Mouse (Mus musculus): ENCODE results near the gene Amigo2. TPM values are rescaled to one million over a fixed set of nuclear protein-coding genes. Genes with fewer than 3 reads are reported as not detected.

Amigo2 gene
- polyA plus RNA-seq, 1 experiment from 2014 or later = 4.7 TPM

GRCm38 (mm10) chr15:97254375-97254774 is 7.3 kb upstream of the Amigo2 start:
- H3K4me2 ChIP-seq (ENCODE audit: low read length) = no peak overlapping the region
- no peaks in the 10 kb centered on the region for H3K9me3 ChIP-seq (ENCODE audit: control insufficient read depth, low read length)
- H3K27me3 ChIP-seq (ENCODE audit: control insufficient read depth, insufficient read depth, low read length) = no peaks in the 10 kb centered on the region
- no peaks in the 10 kb centered on the region for H3K36me3 ChIP-seq (ENCODE audit: control insufficient read depth, insufficient read depth, low read length)
- no peaks in the 10 kb centered on the region for H3K4me1 ChIP-seq (ENCODE audit: control insufficient read depth in 2 of 2, insufficient read depth in 2 of 2, low read length in 2 of 2)
- H3K27ac ChIP-seq (replicated peaks in 1 of 2; ENCODE audit: control insufficient read depth in 1 of 2, insufficient read depth in 1 of 2, low read depth in 2 of 2, low read length in 2 of 2) = no peak overlapping the region
- no peak for ATAC-seq (ENCODE audit: insufficient number of reproducible peaks, insufficient read depth, low FRiP score, low read depth)
- H3K9ac ChIP-seq (ENCODE audit: low read length) = no peak overlapping the region
- WGBS = 92% methylated on average over 4 of the region's 4 CpGs
- no peak overlapping the region for H3K4me3 ChIP-seq (ENCODE audit: control insufficient read depth in 1 of 2, insufficient read depth in 1 of 2, low read depth in 1 of 2, low read length in 2 of 2)

GRCm38 (mm10) chr15:97252493-97253034 is 5.5 kb upstream of the Amigo2 start:
- no peak overlapping the region for H3K4me2 ChIP-seq (ENCODE audit: low read length)
- H3K27me3 ChIP-seq (ENCODE audit: control insufficient read depth, insufficient read depth, low read length) = no peaks in the 10 kb centered on the region
- no peaks in the 10 kb centered on the region for H3K36me3 ChIP-seq (ENCODE audit: control insufficient read depth, insufficient read depth, low read length)
- H3K4me1 ChIP-seq (ENCODE audit: control insufficient read depth in 2 of 2, insufficient read depth in 2 of 2, low read length in 2 of 2) = peaks cover 0 to 6% of the 10 kb centered on the region in 2 experiments; a peak in 1 of 4 replicates
- no peaks in the 10 kb centered on the region for H3K9me3 ChIP-seq (ENCODE audit: control insufficient read depth, low read length)
- WGBS = 81% methylated on average over 8 of the region's 8 CpGs
- no peak overlapping the region for H3K9ac ChIP-seq (ENCODE audit: low read length)
- H3K27ac ChIP-seq (replicated peaks in 1 of 2; ENCODE audit: control insufficient read depth in 1 of 2, insufficient read depth in 1 of 2, low read depth in 2 of 2, low read length in 2 of 2) = no peak overlapping the region
- H3K4me3 ChIP-seq (ENCODE audit: control insufficient read depth in 1 of 2, insufficient read depth in 1 of 2, low read depth in 1 of 2, low read length in 2 of 2) = no peak overlapping the region
- no peak for ATAC-seq (ENCODE audit: insufficient number of reproducible peaks, insufficient read depth, low FRiP score, low read depth)

- no peak overlapping the region for H3K4me3 ChIP-seq (ENCODE audit: control insufficient read depth in 1 of 2, insufficient read depth in 1 of 2, low read depth in 1 of 2, low read length in 2 of 2)
- no peak for ATAC-seq (ENCODE audit: insufficient number of reproducible peaks, insufficient read depth, low FRiP score, low read depth)
- no peaks in the 10 kb centered on the region for H3K9me3 ChIP-seq (ENCODE audit: control insufficient read depth, low read length)
- H3K27me3 ChIP-seq (ENCODE audit: control insufficient read depth, insufficient read depth, low read length) = peaks cover 19% of the 10 kb centered on the region
- no peak overlapping the region for H3K9ac ChIP-seq (ENCODE audit: low read length)
- WGBS = 91% methylated on average over 10 of the region's 10 CpGs
- peaks cover 0 to 9% of the 10 kb centered on the region in 2 experiments; a peak in 1 of 4 replicates for H3K4me1 ChIP-seq (ENCODE audit: control insufficient read depth in 2 of 2, insufficient read depth in 2 of 2, low read length in 2 of 2)
- H3K4me2 ChIP-seq (ENCODE audit: low read length) = no peak overlapping the region
- H3K36me3 ChIP-seq (ENCODE audit: control insufficient read depth, insufficient read depth, low read length) = no peaks in the 10 kb centered on the region
- H3K27ac ChIP-seq (replicated peaks in 1 of 2; ENCODE audit: control insufficient read depth in 1 of 2, insufficient read depth in 1 of 2, low read depth in 2 of 2, low read length in 2 of 2) = no peak overlapping the region
These were observed 2.2 kb upstream of the Amigo2 start for GRCm38 (mm10) chr15:97249322-97249721.

GRCm38 (mm10) chr15:97248296-97248695 is 1.2 kb upstream of the Amigo2 start:
- peak overlapping the region; percentile 85 for H3K9ac ChIP-seq (ENCODE audit: low read length)
- peaks cover 25% of the 10 kb centered on the region for H3K27me3 ChIP-seq (ENCODE audit: control insufficient read depth, insufficient read depth, low read length)
- H3K4me2 ChIP-seq (ENCODE audit: low read length) = peak overlapping the region; percentile 95
- 29% methylated on average over 8 of the region's 8 CpGs for WGBS
- H3K36me3 ChIP-seq (ENCODE audit: control insufficient read depth, insufficient read depth, low read length) = no peaks in the 10 kb centered on the region
- H3K4me1 ChIP-seq (ENCODE audit: control insufficient read depth in 2 of 2, insufficient read depth in 2 of 2, low read length in 2 of 2) = peaks cover 0 to 9% of the 10 kb centered on the region in 2 experiments; a peak in 1 of 4 replicates
- peak overlapping the region; percentile 74 to 89 for H3K4me3 ChIP-seq (ENCODE audit: control insufficient read depth in 1 of 2, insufficient read depth in 1 of 2, low read depth in 1 of 2, low read length in 2 of 2)
- ATAC-seq (ENCODE audit: insufficient number of reproducible peaks, insufficient read depth, low FRiP score, low read depth) = no peak
- H3K9me3 ChIP-seq (ENCODE audit: control insufficient read depth, low read length) = no peaks in the 10 kb centered on the region
- no peak overlapping the region; a peak in 1 of 4 replicates for H3K27ac ChIP-seq (replicated peaks in 1 of 2; ENCODE audit: control insufficient read depth in 1 of 2, insufficient read depth in 1 of 2, low read depth in 2 of 2, low read length in 2 of 2)

GRCm38 (mm10) chr15:97247791-97248161 is 689 bp upstream of the Amigo2 start:
- Histone ChIP-seq H3K4me2 (ENCODE audit: low read length) (peak overlapping the region; percentile 95), H3K27me3 (ENCODE audit: control insufficient read depth, insufficient read depth, low read length) (peaks cover 26% of the 10 kb centered on the region), H3K4me3 (ENCODE audit: control insufficient read depth in 1 of 2, insufficient read depth in 1 of 2, low read depth in 1 of 2, low read length in 2 of 2) (peak overlapping the region; percentile 74 to 89), H3K9me3 (ENCODE audit: control insufficient read depth, low read length) (no peaks in the 10 kb centered on the region), H3K9ac (ENCODE audit: low read length) (peak overlapping the region; percentile 85), H3K36me3 (ENCODE audit: control insufficient read depth, insufficient read depth, low read length) (no peaks in the 10 kb centered on the region), H3K4me1 (ENCODE audit: control insufficient read depth in 2 of 2, insufficient read depth in 2 of 2, low read length in 2 of 2) (peaks cover 0 to 9% of the 10 kb centered on the region in 2 experiments; a peak in 1 of 4 replicates), H3K27ac (replicated peaks in 1 of 2; ENCODE audit: control insufficient read depth in 1 of 2, insufficient read depth in 1 of 2, low read depth in 2 of 2, low read length in 2 of 2) (peak overlapping the region in 1 of 2 experiments; percentile 72; a peak in 3 of 4 replicates)
- no peak for ATAC-seq (ENCODE audit: insufficient number of reproducible peaks, insufficient read depth, low FRiP score, low read depth)
- WGBS = 4% methylated on average over 14 of the region's 14 CpGs

GRCm38 (mm10) chr15:97246256-97246655 is 831 bp downstream of the Amigo2 start:
- no peaks in the 10 kb centered on the region for H3K9me3 ChIP-seq (ENCODE audit: control insufficient read depth, low read length)
- peak overlapping the region; percentile 85 for H3K9ac ChIP-seq (ENCODE audit: low read length)
- H3K36me3 ChIP-seq (ENCODE audit: control insufficient read depth, insufficient read depth, low read length) = no peaks in the 10 kb centered on the region
- H3K4me2 ChIP-seq (ENCODE audit: low read length) = peak overlapping the region; percentile 95
- peak overlapping the region; percentile 14 to 89; a peak in 3 of 4 replicates for H3K4me3 ChIP-seq (ENCODE audit: control insufficient read depth in 1 of 2, insufficient read depth in 1 of 2, low read depth in 1 of 2, low read length in 2 of 2)
- peaks cover 0 to 9% of the 10 kb centered on the region in 2 experiments; a peak in 1 of 4 replicates for H3K4me1 ChIP-seq (ENCODE audit: control insufficient read depth in 2 of 2, insufficient read depth in 2 of 2, low read length in 2 of 2)
- no peak for ATAC-seq (ENCODE audit: insufficient number of reproducible peaks, insufficient read depth, low FRiP score, low read depth)
- H3K27me3 ChIP-seq (ENCODE audit: control insufficient read depth, insufficient read depth, low read length) = peaks cover 26% of the 10 kb centered on the region
- H3K27ac ChIP-seq (replicated peaks in 1 of 2; ENCODE audit: control insufficient read depth in 1 of 2, insufficient read depth in 1 of 2, low read depth in 2 of 2, low read length in 2 of 2) = no peak overlapping the region
- 21% methylated on average over 14 of the region's 14 CpGs for WGBS

GRCm38 (mm10) chr15:97245392-97245791 is 1.7 kb downstream of the Amigo2 start:
- Histone ChIP-seq H3K9ac (ENCODE audit: low read length) (no peak overlapping the region), H3K4me3 (ENCODE audit: control insufficient read depth in 1 of 2, insufficient read depth in 1 of 2, low read depth in 1 of 2, low read length in 2 of 2) (no peak overlapping the region), H3K36me3 (ENCODE audit: control insufficient read depth, insufficient read depth, low read length) (no peaks in the 10 kb centered on the region), H3K4me2 (ENCODE audit: low read length) (peak overlapping the region; percentile 95), H3K27ac (replicated peaks in 1 of 2; ENCODE audit: control insufficient read depth in 1 of 2, insufficient read depth in 1 of 2, low read depth in 2 of 2, low read length in 2 of 2) (no peak overlapping the region), H3K27me3 (ENCODE audit: control insufficient read depth, insufficient read depth, low read length) (peaks cover 26% of the 10 kb centered on the region), H3K4me1 (ENCODE audit: control insufficient read depth in 2 of 2, insufficient read depth in 2 of 2, low read length in 2 of 2) (peaks cover 0 to 9% of the 10 kb centered on the region in 2 experiments; a peak in 1 of 4 replicates), H3K9me3 (ENCODE audit: control insufficient read depth, low read length) (no peaks in the 10 kb centered on the region)
- 56% methylated on average over 18 of the region's 18 CpGs for WGBS
- ATAC-seq (ENCODE audit: insufficient number of reproducible peaks, insufficient read depth, low FRiP score, low read depth) = no peak

GRCm38 (mm10) chr15:97236943-97237342 is 10.1 kb downstream of the Amigo2 start:
- H3K27me3 ChIP-seq (ENCODE audit: control insufficient read depth, insufficient read depth, low read length) = no peaks in the 10 kb centered on the region; the same call in 1 of the 2 replicates
- ATAC-seq (ENCODE audit: insufficient number of reproducible peaks, insufficient read depth, low FRiP score, low read depth) = no peak
- no peaks in the 10 kb centered on the region for H3K36me3 ChIP-seq (ENCODE audit: control insufficient read depth, insufficient read depth, low read length)
- H3K27ac ChIP-seq (replicated peaks in 1 of 2; ENCODE audit: control insufficient read depth in 1 of 2, insufficient read depth in 1 of 2, low read depth in 2 of 2, low read length in 2 of 2) = no peak overlapping the region
- H3K4me3 ChIP-seq (ENCODE audit: control insufficient read depth in 1 of 2, insufficient read depth in 1 of 2, low read depth in 1 of 2, low read length in 2 of 2) = no peak overlapping the region
- H3K4me1 ChIP-seq (ENCODE audit: control insufficient read depth in 2 of 2, insufficient read depth in 2 of 2, low read length in 2 of 2) = no peaks in the 10 kb centered on the region
- no peak overlapping the region for H3K9ac ChIP-seq (ENCODE audit: low read length)
- WGBS = 38% methylated on average over 9 of the region's 9 CpGs
- no peaks in the 10 kb centered on the region for H3K9me3 ChIP-seq (ENCODE audit: control insufficient read depth, low read length)
- H3K4me2 ChIP-seq (ENCODE audit: low read length) = no peak overlapping the region
